Mouse (Mus musculus): ENCODE results near the gene Vip.

The Vip gene

GRCm38 (mm10) chr10:5639112-5639511, at the start of gene Vip:
TSS of gene Vip (plus strand) at chr10:5639218.
- DNase-seq (ENCODE audit: extremely low spot score): peak; percentile 35

DNA sequence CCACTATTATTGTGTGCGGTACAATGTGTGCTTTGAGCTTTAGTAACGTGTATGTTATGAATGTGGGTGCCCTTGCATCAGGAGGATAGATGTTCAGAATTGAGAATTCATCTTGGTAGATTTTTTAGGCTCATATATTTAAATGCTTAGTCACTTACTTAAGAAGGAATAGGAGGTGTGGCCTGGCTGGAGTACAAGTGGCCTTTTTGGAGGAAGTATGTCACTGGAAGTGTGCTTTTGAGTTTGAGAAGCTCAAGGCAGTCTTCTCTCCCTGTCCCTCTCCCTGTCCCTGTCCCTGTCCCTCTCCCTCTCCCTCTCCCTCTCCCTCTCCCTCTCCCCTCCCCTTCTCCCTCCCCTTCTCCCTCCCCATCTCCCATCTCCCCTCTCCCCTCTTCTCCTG, 48.0 kb upstream of the Vip start:
- DNase-seq (ENCODE audit: extremely low spot score): no peak

DNA sequence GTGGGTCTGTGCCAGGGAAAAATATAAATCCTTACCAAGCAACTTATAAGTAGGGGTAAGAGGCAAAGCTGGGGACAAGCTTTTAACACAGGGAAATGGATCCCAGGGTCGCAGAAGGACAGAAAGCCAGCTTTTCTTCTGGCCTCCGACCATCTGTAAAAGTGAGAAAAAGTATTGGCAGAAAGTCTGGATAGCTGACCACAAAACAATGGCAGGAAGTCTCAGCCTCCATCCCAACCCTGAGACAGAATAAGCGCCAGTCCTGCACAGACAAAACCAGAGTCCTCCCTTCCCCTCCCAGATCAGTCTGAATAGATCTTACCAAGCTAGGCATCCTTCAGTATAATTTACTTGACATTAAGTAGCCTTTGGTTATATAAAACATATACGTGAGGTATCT, 47.0 kb upstream of the Vip start:
- DNase-seq (ENCODE audit: extremely low spot score): peak; percentile 3

DNA sequence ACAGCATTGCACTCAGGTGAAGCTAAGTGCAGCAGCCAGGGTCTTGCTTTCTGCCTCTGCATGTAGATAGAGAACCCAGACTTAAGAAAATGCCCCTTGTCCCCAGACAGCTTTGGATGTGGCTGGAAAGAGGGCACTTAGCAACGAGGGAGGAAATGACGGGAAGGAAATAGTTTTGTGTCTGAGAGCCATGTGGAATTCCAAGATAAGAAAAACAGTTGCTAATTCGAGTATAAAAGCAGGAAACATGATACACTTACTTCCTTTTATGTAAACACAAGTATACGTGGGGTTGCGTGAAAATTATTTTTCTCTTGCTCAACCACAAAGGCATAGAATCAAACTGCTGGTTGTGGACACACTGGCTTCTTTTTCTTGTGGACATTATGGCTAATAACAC, 45.6 kb upstream of the Vip start, which contains the start of gene Myct1:
Gene Myct1, plus strand, starts transcription at position 312 of the 400 bp plus-strand sequence.
- DNase-seq (ENCODE audit: extremely low spot score): no peak

DNA sequence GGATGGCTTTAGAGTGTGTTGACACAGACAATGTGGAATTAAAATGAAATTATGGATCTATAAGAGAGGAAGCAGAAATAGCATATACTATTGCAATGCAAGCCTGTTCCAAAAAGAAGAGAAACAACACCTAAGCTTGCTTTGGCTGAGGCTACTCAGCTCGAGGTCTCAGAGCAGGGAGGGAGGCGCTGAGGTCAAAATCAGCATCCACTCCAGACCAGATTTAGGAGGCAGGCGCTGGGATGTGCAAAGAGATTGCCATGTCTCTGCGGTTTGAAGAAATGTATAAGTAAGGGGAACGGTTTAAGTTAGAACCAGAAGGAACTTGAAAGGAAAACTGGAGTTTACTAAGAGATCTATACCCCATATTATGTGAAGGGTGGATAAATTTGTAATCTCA, 44.6 kb upstream of the Vip start:
- DNase-seq (ENCODE audit: extremely low spot score): no peak

DNA sequence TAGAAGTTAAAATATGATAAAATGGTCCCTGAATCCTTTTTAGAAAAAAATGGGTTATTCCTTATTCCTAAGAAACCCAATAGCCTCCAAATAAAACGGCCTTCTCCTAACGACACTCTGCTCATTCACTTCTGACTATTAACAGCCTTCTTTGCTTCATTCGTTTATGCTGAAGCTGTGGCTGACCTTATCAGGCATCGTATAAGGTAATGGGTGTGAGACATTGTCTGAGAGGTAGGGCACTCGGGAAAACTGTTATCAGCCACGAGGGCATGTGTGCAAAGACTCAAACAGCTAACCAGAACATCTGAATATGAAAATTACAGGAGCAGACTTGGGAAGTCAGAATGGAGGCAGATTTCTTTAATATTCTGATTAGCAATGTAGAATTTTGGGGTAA, 42.5 kb upstream of the Vip start:
- DNase-seq (ENCODE audit: extremely low spot score): no peak

DNA sequence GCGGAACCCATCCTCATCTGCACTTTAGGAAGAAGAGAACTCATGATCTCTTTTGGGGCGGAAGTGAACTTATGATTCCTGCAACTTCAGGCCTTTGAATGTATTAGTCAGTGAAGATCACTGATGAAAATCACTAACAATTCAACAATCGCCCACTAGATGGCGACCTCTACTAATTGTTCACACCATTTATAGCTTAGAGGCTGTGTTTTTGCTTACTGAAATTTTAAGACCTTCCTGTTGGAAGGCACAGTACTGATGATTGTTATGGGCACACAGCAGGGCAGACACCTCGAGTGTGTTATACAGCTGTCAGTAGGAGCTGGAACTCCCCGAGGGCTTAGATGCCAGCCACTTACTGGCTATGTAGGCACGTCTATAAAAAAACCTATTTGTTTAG, 38.9 kb upstream of the Vip start:
- peak; percentile 64 for DNase-seq (ENCODE audit: extremely low spot score)

DNA sequence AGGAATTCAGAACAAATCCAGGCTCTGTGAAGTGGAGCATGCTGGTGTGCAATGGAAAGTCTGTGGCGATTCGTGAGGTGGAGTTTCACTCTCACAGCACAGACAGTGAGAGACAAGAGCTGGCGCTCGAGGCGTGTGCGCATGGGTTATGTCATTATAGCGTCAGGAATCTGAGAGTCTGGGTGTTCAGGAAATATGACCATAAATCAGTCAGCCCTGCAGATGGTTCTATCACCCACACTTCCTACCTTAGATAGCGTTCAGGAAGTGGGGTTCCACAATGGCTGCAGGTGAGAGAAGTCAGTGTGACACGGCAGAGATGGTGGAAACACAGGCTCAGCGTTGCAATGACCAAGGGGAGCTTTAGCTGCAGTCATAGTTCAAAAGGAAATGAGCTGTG, 35.5 kb upstream of the Vip start:
- DNase-seq (ENCODE audit: extremely low spot score): no peak

DNA sequence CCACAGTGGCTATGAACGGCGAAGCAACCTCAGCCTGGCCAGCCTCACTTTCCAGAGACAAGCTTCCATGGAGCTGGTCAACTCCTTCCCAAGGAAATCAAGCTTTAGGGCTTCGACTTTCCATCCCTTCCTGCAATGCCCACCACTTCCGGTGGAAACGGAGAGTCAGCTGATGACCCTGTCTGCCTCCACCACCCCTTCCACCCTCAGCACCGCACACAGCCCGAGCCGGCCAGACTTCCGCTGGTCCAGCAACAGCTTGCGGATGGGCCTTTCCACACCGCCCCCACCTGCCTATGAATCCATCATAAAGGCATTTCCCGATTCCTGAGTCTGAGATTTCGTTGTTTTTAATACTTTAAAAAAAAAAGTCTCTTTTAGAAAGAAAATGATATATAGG, 34.6 kb upstream of the Vip start:
- no peak for DNase-seq (ENCODE audit: extremely low spot score)

DNA sequence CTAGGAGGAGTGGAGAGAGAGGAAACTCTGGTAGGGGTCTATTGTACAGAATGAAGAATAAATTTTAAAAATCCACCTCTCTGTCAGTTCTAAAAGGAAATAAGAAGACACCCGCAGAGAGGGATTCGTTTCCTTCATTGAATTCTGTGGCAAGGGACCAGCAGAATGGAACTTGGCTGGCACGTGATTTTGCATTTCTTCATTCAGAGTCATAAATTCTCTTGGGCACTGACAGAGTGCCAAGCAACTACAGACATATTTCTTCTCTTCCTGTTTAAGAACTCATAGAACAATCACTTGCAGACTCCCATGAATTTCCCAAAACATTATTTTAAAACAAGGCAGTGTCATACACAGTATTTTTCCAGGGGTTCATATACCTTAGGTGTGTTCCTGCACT, 30.1 kb upstream of the Vip start:
- no peak for DNase-seq (ENCODE audit: extremely low spot score)

DNA sequence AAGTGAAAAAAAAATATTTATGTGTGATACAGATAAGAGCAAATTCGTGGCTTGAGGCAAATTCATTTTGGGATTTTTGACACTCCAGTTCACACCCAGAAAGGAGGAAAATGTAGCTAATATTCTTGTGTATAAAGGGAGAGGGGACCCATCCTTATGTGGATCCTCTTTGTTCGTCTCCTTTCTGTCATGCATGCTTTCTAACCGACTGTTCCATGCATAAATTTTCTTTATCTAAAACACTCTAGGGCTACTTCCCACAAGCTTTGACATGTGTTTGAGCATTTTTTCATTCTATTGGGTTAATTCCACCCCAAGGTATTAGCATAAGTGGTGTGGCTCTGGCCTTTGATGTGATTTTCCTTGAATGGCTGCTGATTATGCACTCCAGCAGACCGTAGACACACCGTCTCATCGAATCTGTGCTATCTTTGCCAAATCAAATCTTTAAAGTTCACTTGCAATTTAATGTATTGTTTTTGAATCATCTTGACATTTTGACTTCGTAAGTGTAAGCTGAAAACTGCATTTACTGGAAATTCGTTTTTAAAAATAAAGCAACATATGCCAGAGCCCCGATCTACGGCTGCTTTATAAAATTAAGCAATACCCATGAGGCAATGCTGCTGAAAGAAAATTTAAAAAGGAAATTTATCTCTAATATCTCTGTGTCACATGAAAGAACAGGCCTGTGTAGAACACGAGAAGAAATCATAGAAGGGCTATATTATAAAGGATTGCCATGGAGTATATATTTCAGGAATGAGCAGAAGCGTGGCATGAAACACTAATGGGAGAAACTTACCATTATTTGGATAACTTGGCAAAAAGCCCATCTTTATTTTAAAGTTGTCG, 23.6 kb upstream of the Vip start:
- DNase-seq (ENCODE audit: extremely low spot score): no peak

DNA sequence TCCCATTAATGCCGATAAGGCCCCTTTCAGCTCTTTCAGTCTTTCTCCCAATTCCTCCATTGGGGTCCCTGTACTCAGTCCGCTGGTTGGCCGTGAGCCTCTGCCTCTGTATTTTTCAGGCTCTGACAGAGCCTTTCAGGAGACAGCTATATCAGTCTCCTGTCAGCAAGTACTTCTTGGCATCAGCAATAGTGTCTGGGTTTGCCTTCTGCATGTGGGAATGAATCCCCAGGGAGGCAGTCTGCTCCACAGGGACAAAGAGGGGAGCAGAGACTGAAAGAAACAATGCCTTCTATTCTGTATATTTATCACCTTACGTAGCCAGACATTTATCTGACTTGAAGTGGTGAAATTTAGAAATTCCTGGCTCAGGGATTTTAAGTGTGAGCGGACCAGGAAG, 12.8 kb upstream of the Vip start:
- no peak for DNase-seq (ENCODE audit: extremely low spot score)

- no peak for DNase-seq (ENCODE audit: extremely low spot score)
Observed at GRCm38 (mm10) chr10:5633672-5634200, 5.3 kb upstream of the Vip start.

- DNase-seq (ENCODE audit: extremely low spot score): peak; percentile 2
Observed at GRCm38 (mm10) chr10:5634336-5634735, 4.7 kb upstream of the Vip start.

DNA sequence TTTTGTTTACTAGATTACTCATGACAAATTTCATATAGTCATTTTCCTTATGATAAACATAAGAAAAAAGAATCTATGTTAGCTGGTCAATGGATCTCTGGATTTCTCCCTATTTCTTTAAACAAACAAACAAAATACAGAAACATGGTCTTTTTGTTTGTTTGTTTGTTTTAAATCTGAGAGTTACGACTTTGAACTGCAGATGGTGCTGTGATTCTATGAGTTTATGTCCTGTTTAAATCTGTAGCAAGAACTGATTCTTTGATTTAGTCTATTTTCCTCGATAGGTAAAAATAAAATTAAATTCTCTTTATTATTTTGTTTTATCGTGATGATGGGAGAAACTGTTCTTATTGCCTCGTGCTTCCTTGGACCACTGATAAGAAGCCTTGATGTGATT, 1.7 kb upstream of the Vip start:
- no peak for DNase-seq (ENCODE audit: extremely low spot score)

DNA sequence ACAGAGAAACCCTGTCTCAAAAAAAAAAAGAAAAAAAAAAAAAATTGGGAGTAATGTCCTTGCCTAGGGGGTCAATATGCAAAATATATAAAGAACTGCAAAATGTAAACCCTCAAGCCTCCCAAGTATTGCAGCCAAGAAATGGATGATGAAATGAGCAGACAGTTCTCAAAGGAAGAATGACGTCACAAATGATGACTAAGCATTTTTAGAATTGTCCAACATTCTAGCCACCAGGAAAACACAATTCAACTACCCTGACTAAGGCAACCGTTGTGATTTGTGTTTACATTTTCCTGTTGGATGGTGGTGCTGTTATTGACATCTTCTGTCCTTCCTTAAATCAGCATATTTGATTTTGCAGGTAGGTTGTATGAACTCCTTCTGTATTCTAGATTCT, 42.3 kb downstream of the Vip start:
- no peak for DNase-seq (ENCODE audit: extremely low spot score)

- DNase-seq (ENCODE audit: extremely low spot score): no peak
Observed at GRCm38 (mm10) chr10:5685608-5686007, 46.6 kb downstream of the Vip start.

GRCm38 (mm10) chr10:5694351-5694750, 55.3 kb downstream of the Vip start:
- DNase-seq (ENCODE audit: extremely low spot score): no peak
